Mouse (Mus musculus): ENCODE measurements around the gene Arr3. TPM values are rescaled to one million over a fixed set of nuclear protein-coding genes. Genes with fewer than 3 reads are reported as not detected.
A peak's percentile ranks its signal among the peaks of the same experiment; 100 is the strongest.

Gene Arr3
- total RNA-seq, 1 experiment: not detected

GRCm38 (mm10) chrX:100625146-100625545, 19.8 kb downstream of the Arr3 start:
- Histone ChIP-seq H3K9me3 (ENCODE audit: control insufficient read depth, insufficient read depth, low read depth, low read length) (no peaks in the 10 kb centered on the region), H3K4me3 (ENCODE audit: insufficient read depth in 1 of 2, low read depth in 1 of 2, low read length in 2 of 2, poor library complexity in 1 of 2, severe bottlenecking in 1 of 2) (peak overlapping the region; percentile 91), H3K36me3 (ENCODE audit: control insufficient read depth, insufficient read depth, low read length, poor library complexity, severe bottlenecking) (peaks cover 2% of the 10 kb centered on the region; the same call in 1 of the 2 replicates), H3K9ac (ENCODE audit: insufficient read depth, low read depth, low read length, poor library complexity, severe bottlenecking) (peak overlapping the region; percentile 74), H3K27ac (ENCODE audit: insufficient read depth, low read depth, low read length, poor library complexity, severe bottlenecking) (no peak overlapping the region), H3K4me1 (ENCODE audit: control insufficient read depth in 2 of 2, insufficient read depth in 2 of 2, low read length in 2 of 2, poor library complexity in 1 of 2) (no peaks in the 10 kb centered on the region; a peak in 1 of 4 replicates)
- in situ Hi-C loops (cut with MboI; ENCODE audit: low sequenced_read_pairs in 2 of 2, unreplicated experiment in 2 of 2): no loop called here
- DNase-seq (ENCODE audit: low read depth, low spot score): no peak
- TF ChIP-seq MAFK (IDR thresholded peaks at IDR 0.05; ENCODE audit: insufficient read depth, low read depth, low read length) (no peak), CHD2 (IDR thresholded peaks at IDR 0.05; ENCODE audit: low read depth, low read length) (no peak), HCFC1 (IDR thresholded peaks at IDR 0.05; ENCODE audit: borderline replicate concordance, insufficient read depth, low read length) (no peak)

GRCm38 (mm10) chrX:100625546-100625801, 20.2 kb downstream of the Arr3 start, which contains the start of gene Kif4:
Gene Kif4 (plus strand): TSS chrX:100625737.
- Histone ChIP-seq H3K9ac (ENCODE audit: insufficient read depth, low read depth, low read length, poor library complexity, severe bottlenecking) (peak within 1 kb of the TSS; percentile 93), H3K27ac (ENCODE audit: insufficient read depth, low read depth, low read length, poor library complexity, severe bottlenecking) (peak within 1 kb of the TSS; percentile 88), H3K4me1 (ENCODE audit: control insufficient read depth in 2 of 2, insufficient read depth in 2 of 2, low read length in 2 of 2, poor library complexity in 1 of 2) (no peaks in the 10 kb centered on the region; a peak in 1 of 4 replicates), H3K9me3 (ENCODE audit: control insufficient read depth, insufficient read depth, low read depth, low read length) (no peaks in the 10 kb centered on the region), H3K36me3 (ENCODE audit: control insufficient read depth, insufficient read depth, low read length, poor library complexity, severe bottlenecking) (peaks cover 2% of the 10 kb centered on the region; the same call in 1 of the 2 replicates), H3K4me3 (ENCODE audit: insufficient read depth in 1 of 2, low read depth in 1 of 2, low read length in 2 of 2, poor library complexity in 1 of 2, severe bottlenecking in 1 of 2) (peak within 1 kb of the TSS; percentile 91)
- DNase-seq (ENCODE audit: low read depth, low spot score): no peak
- in situ Hi-C loops (cut with MboI; ENCODE audit: low sequenced_read_pairs in 2 of 2, unreplicated experiment in 2 of 2): no loop called here
- TF ChIP-seq HCFC1 (IDR thresholded peaks at IDR 0.05; ENCODE audit: borderline replicate concordance, insufficient read depth, low read length) (no peak), MAFK (IDR thresholded peaks at IDR 0.05; ENCODE audit: insufficient read depth, low read depth, low read length) (no peak), ZC3H11A (IDR thresholded peaks at IDR 0.05; ENCODE audit: borderline replicate concordance, low read depth, low read length) (no peak), ZNF384 (IDR thresholded peaks at IDR 0.05; ENCODE audit: low read depth, low read length) (no peak), CHD2 (IDR thresholded peaks at IDR 0.05; ENCODE audit: low read depth, low read length) (no peak)

- in situ Hi-C loops (cut with MboI; ENCODE audit: low sequenced_read_pairs in 2 of 2, unreplicated experiment in 2 of 2): no loop called here
- Histone ChIP-seq H3K4me3 (ENCODE audit: insufficient read depth in 1 of 2, low read depth in 1 of 2, low read length in 2 of 2, poor library complexity in 1 of 2, severe bottlenecking in 1 of 2) (peak within 1 kb of the TSS; percentile 91), H3K27ac (ENCODE audit: insufficient read depth, low read depth, low read length, poor library complexity, severe bottlenecking) (peak within 1 kb of the TSS; percentile 88), H3K9ac (ENCODE audit: insufficient read depth, low read depth, low read length, poor library complexity, severe bottlenecking) (peak within 1 kb of the TSS; percentile 93), H3K4me1 (ENCODE audit: control insufficient read depth in 2 of 2, insufficient read depth in 2 of 2, low read length in 2 of 2, poor library complexity in 1 of 2) (no peaks in the 10 kb centered on the region; a peak in 1 of 4 replicates), H3K36me3 (ENCODE audit: control insufficient read depth, insufficient read depth, low read length, poor library complexity, severe bottlenecking) (peaks cover 2% of the 10 kb centered on the region; the same call in 1 of the 2 replicates), H3K9me3 (ENCODE audit: control insufficient read depth, insufficient read depth, low read depth, low read length) (no peaks in the 10 kb centered on the region)
- TF ChIP-seq HCFC1 (IDR thresholded peaks at IDR 0.05; ENCODE audit: borderline replicate concordance, insufficient read depth, low read length) (no peak), ZNF384 (IDR thresholded peaks at IDR 0.05; ENCODE audit: low read depth, low read length) (peak; percentile 24; the same call in 1 of the 2 replicates)
- peak; percentile 77 for DNase-seq (ENCODE audit: low read depth, low spot score)
Observed at GRCm38 (mm10) chrX:100625802-100626793, 20.8 kb downstream of the Arr3 start, which contains the start of gene Pdzd11. Gene Pdzd11 (minus strand): TSS chrX:100626568.

- DNase-seq (ENCODE audit: low read depth, low spot score): no peak
- Histone ChIP-seq H3K9me3 (ENCODE audit: control insufficient read depth, insufficient read depth, low read depth, low read length) (no peaks in the 10 kb centered on the region), H3K9ac (ENCODE audit: insufficient read depth, low read depth, low read length, poor library complexity, severe bottlenecking) (no peak overlapping the region), H3K27ac (ENCODE audit: insufficient read depth, low read depth, low read length, poor library complexity, severe bottlenecking) (no peak overlapping the region), H3K4me1 (ENCODE audit: control insufficient read depth in 2 of 2, insufficient read depth in 2 of 2, low read length in 2 of 2, poor library complexity in 1 of 2) (no peaks in the 10 kb centered on the region; a peak in 1 of 4 replicates), H3K4me3 (ENCODE audit: insufficient read depth in 1 of 2, low read depth in 1 of 2, low read length in 2 of 2, poor library complexity in 1 of 2, severe bottlenecking in 1 of 2) (no peak overlapping the region), H3K36me3 (ENCODE audit: control insufficient read depth, insufficient read depth, low read length, poor library complexity, severe bottlenecking) (no peaks in the 10 kb centered on the region)
- in situ Hi-C loops (cut with MboI; ENCODE audit: low sequenced_read_pairs in 2 of 2, unreplicated experiment in 2 of 2): no loop called here
- TF ChIP-seq HCFC1 (IDR thresholded peaks at IDR 0.05; ENCODE audit: borderline replicate concordance, insufficient read depth, low read length) (no peak), ZNF384 (IDR thresholded peaks at IDR 0.05; ENCODE audit: low read depth, low read length) (no peak), CHD2 (IDR thresholded peaks at IDR 0.05; ENCODE audit: low read depth, low read length) (no peak), ZC3H11A (IDR thresholded peaks at IDR 0.05; ENCODE audit: borderline replicate concordance, low read depth, low read length) (no peak), MAFK (IDR thresholded peaks at IDR 0.05; ENCODE audit: insufficient read depth, low read depth, low read length) (no peak)
Observed at GRCm38 (mm10) chrX:100629076-100629475, 23.8 kb downstream of the Arr3 start.

Measured in ES-E14 (cell line).